Mouse (Mus musculus): ENCODE results near the gene Pop4. TPM values are rescaled to one million over a fixed set of nuclear protein-coding genes. Genes with fewer than 3 reads are reported as not detected.
A peak's percentile ranks its signal among the peaks of the same experiment; 100 is the strongest.
"Not testable (repeated sequence)": the region's sequence is repeated elsewhere in the genome, so short reads cannot be mapped to it uniquely, and the experiment has no call there.

Pop4 gene
- 0.13 and 0.48 TPM in 2 replicates for polyA plus RNA-seq (2012)

DNA sequence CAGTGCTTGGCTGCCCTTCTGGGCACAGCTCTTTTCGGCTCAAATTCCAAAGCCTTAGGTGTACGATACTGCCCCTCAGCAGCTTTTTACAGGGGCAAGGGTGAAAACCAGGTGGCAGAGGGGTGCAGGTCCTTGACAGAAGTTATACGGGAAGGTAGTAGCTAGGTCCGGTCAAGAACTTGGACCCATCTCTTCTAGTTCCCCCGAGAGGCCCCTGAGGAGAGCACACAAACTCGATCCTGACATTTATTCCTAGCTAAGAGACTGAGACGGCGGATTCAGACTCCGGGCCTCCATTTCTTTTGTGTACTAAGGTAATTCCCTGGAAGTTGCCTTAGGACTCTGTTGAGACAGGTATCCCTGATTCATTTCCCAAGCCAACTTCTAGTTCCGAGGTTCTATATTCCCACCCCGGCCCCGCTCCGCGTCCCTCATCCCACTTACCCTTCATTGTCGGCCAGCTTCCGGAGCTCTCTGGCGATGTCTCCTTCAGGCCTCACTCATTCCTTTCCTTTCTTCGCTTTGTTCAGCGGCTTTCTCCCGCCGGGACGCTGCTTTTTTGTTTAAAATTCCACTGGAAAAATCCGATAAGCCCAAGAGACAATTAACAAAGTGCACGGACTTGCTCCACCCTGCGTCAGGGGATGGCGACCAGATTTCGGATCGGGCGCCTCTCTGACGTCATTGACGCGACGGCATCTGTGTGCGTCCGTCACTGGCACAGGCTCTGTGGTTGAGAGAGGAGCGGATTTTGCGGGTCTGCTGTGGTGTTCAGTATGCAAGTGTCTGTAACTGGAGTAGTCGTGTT lies at the start of gene Pop4:
Pop4 (minus strand) TSS at position 721 of the 808 bp plus-strand sequence.
- Histone ChIP-seq H3K27me3 (ENCODE audit: control insufficient read depth) (no peaks in the 10 kb centered on the region), H3K9me3 (ENCODE audit: control insufficient read depth, low read length) (no peaks in the 10 kb centered on the region), H3K4me3 (replicated peaks) (peak within 1 kb of the TSS; percentile 86), H3K4me1 (ENCODE audit: control insufficient read depth) (peaks cover 18% of the 10 kb centered on the region), H3K36me3 (ENCODE audit: control insufficient read depth) (peaks cover 19% of the 10 kb centered on the region)
- TF ChIP-seq GATA1 (IDR thresholded peaks at IDR 0.05; ENCODE audit: low read length): no peak
- no peak for TF ChIP-seq TAL1 (IDR thresholded peaks at IDR 0.05; ENCODE audit: low read length)

DNA sequence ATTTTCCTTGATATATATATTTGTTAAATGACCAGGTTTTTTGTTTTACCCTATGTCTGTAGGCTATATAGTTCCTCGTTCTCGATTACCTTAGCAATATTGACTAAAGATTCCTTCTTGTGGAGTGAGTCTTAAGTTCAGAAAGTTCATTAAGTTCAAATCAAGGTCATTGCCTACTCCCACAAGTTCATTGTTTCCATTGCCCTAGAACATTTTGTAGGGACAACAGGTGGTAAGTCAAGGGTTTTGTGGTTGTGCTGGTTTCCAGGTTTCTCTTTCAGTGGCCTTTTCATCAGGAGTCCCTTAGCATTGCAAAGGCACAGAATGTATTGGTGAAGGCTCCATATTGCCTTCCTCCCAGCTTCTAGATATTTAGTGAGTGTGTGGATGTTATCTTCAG lies 49.4 kb upstream of the Pop4 start:
- TF ChIP-seq GATA1 (IDR thresholded peaks at IDR 0.05; ENCODE audit: low read length) (no peak), TAL1 (IDR thresholded peaks at IDR 0.05; ENCODE audit: low read length) (no peak)
- Histone ChIP-seq H3K9me3 (ENCODE audit: control insufficient read depth, low read length) (no peaks in the 10 kb centered on the region), H3K27me3 (ENCODE audit: control insufficient read depth) (no peaks in the 10 kb centered on the region), H3K36me3 (ENCODE audit: control insufficient read depth) (no peaks in the 10 kb centered on the region), H3K4me3 (replicated peaks) (no peak overlapping the region), H3K4me1 (ENCODE audit: control insufficient read depth) (no peaks in the 10 kb centered on the region)

DNA sequence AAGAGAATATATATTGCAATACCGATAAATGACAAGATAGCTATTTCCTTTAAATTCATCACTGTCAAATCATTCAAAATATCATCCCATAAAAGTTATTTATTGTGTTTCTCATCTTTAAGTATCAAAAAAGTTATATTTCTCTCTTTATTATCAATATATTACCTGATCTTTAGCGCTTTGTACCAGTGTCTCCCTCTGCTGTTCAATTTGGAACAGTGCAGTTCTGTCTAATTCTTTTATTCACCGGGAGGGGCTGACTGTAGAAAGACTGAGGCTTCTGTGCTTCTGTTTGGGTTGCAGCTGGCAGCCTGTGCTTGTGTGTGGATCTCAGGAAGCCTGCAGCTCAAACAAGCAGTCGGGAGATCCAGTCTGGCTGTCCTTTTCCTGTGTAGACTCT lies 11.0 kb upstream of the Pop4 start:
- not testable (repeated sequence) for H3K4me1 ChIP-seq (ENCODE audit: control insufficient read depth); H3K4me3 ChIP-seq (replicated peaks); H3K36me3 ChIP-seq (ENCODE audit: control insufficient read depth); H3K9me3 ChIP-seq (ENCODE audit: control insufficient read depth, low read length); H3K27me3 ChIP-seq (ENCODE audit: control insufficient read depth)

DNA sequence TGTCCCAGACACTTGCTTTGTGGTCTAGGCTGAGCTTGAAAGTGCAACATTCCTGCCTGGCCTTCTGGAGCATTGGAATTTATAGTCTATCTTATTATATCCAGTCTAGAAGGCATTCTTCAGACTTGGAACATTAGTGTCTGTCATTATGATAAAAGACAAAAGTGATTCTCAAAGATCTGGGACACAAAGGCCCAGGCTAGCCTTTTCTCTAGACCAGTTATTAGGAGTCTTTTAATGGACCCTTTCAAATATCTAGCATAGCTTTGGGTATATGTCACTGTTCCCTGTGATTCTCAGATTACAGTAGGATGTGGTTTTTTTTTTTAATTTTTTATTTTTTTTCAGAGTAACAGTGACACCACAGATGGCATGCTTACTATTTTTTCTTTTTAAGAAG lies 1.3 kb upstream of the Pop4 start:
- no peaks in the 10 kb centered on the region for H3K9me3 ChIP-seq (ENCODE audit: control insufficient read depth, low read length)
- no peak overlapping the region for H3K4me3 ChIP-seq (replicated peaks)
- TF ChIP-seq GATA1 (IDR thresholded peaks at IDR 0.05; ENCODE audit: low read length): no peak
- TF ChIP-seq TAL1 (IDR thresholded peaks at IDR 0.05; ENCODE audit: low read length): no peak
- H3K4me1 ChIP-seq (ENCODE audit: control insufficient read depth): peaks cover 18% of the 10 kb centered on the region
- peaks cover 4% of the 10 kb centered on the region for H3K36me3 ChIP-seq (ENCODE audit: control insufficient read depth)
- H3K27me3 ChIP-seq (ENCODE audit: control insufficient read depth): no peaks in the 10 kb centered on the region

DNA sequence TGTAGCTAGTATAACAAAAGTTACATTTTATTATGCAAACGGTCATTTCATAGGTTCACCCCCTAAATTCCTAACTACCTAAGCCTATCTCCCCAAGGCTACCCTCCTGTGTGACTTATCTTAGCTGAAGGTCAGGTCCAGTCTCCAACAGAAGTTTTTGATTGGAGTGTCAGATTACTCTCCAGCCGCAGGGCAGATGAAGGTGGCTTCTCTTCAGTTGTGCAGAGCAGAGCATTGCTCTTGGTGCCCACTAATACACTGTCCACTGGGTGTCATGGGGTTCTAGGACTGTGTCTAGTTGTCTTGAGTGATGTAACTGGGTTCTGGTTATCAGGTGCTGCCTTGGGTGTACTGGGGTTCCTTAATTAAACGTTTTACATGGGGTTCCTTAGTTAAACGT lies 636 bp upstream of the Pop4 start:
- H3K4me3 ChIP-seq (replicated peaks): peak overlapping the region; percentile 86
- peaks cover 9% of the 10 kb centered on the region for H3K36me3 ChIP-seq (ENCODE audit: control insufficient read depth)
- no peaks in the 10 kb centered on the region for H3K27me3 ChIP-seq (ENCODE audit: control insufficient read depth)
- peaks cover 18% of the 10 kb centered on the region for H3K4me1 ChIP-seq (ENCODE audit: control insufficient read depth)
- H3K9me3 ChIP-seq (ENCODE audit: control insufficient read depth, low read length): no peaks in the 10 kb centered on the region
- no peak for TF ChIP-seq GATA1 (IDR thresholded peaks at IDR 0.05; ENCODE audit: low read length)
- TF ChIP-seq TAL1 (IDR thresholded peaks at IDR 0.05; ENCODE audit: low read length): no peak

DNA sequence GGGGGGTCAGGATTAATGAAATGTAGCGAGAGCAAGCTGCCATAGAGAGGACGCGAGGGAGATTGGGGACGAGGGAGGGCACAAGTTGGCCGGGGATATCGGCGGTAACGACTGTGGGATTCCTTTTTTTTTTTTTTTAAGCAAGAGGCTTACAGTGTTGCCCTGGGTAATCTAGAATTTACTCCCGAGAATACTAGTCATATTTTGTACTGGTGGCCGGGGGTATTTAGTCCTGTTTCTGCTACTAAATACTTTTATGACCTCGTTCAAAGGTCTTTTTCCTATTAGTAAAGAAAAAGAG lies 238 bp upstream of the Pop4 start:
- Histone ChIP-seq H3K36me3 (ENCODE audit: control insufficient read depth) (peaks cover 13% of the 10 kb centered on the region), H3K27me3 (ENCODE audit: control insufficient read depth) (no peaks in the 10 kb centered on the region), H3K4me1 (ENCODE audit: control insufficient read depth) (peaks cover 18% of the 10 kb centered on the region), H3K9me3 (ENCODE audit: control insufficient read depth, low read length) (no peaks in the 10 kb centered on the region), H3K4me3 (replicated peaks) (peak overlapping the region; percentile 86)
- TF ChIP-seq TAL1 (IDR thresholded peaks at IDR 0.05; ENCODE audit: low read length) (no peak), GATA1 (IDR thresholded peaks at IDR 0.05; ENCODE audit: low read length) (no peak)

DNA sequence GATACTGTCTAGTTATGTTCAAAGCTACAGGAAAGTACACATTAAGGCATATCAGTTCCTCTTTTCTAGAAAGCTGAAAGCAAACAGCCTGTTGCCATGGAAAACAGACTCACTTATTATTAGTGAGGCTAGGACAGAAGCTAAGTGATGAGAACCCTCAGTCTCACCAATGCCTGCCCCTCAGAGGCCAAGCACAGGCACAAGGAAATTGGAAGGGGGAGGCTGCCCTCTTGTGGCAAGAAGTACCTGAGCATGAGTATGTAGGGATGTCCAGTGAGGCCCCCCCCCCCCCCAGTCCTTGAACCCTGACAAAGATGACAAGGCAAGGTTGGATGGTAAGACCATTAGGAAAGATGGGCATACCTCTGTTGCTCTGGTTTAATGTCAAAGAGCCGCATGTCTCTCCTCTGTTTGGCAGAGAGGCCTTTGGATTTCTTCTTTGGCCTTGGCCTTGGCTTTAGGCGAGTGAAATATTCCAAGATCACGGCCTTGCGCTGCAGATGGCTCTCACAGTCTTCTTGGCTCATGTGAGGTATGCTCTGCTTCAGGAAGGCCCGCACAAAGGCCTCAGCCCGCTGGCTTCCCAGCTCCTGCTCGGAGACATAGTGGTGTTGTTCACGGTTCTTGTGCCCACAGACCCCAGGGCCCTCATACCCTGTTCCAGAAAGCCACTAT lies 4.1 kb downstream of the Pop4 start:
- H3K4me3 ChIP-seq (replicated peaks): no peak overlapping the region
- peaks cover 18% of the 10 kb centered on the region for H3K4me1 ChIP-seq (ENCODE audit: control insufficient read depth)
- H3K9me3 ChIP-seq (ENCODE audit: control insufficient read depth, low read length): no peaks in the 10 kb centered on the region
- no peak for TF ChIP-seq GATA1 (IDR thresholded peaks at IDR 0.05; ENCODE audit: low read length)
- no peak for TF ChIP-seq TAL1 (IDR thresholded peaks at IDR 0.05; ENCODE audit: low read length)
- peaks cover 51% of the 10 kb centered on the region for H3K36me3 ChIP-seq (ENCODE audit: control insufficient read depth)
- no peaks in the 10 kb centered on the region for H3K27me3 ChIP-seq (ENCODE audit: control insufficient read depth)

DNA sequence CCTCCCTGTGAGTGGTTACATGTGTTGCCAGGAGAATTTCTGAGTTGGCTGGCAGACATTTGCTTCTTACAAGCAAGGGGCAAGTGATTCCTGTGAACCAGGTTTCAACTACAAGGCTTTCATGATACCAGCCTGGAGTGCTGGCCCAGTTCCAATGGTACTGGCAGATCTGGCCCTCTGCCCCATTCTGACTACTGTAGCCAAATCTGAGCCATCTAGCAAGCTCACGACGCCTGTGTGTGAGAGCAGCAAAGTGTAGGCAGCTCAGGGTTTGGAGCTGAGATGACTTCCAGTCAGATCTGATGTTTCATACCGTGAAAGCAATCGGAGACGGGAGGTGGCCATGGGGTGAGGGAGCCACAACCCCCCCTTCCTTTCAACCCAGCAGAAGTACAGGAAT lies 8.8 kb downstream of the Pop4 start:
- peaks cover 49% of the 10 kb centered on the region for H3K36me3 ChIP-seq (ENCODE audit: control insufficient read depth)
- H3K9me3 ChIP-seq (ENCODE audit: control insufficient read depth, low read length): no peaks in the 10 kb centered on the region
- no peak for TF ChIP-seq TAL1 (IDR thresholded peaks at IDR 0.05; ENCODE audit: low read length)
- TF ChIP-seq GATA1 (IDR thresholded peaks at IDR 0.05; ENCODE audit: low read length): no peak
- H3K4me1 ChIP-seq (ENCODE audit: control insufficient read depth): no peaks in the 10 kb centered on the region
- H3K4me3 ChIP-seq (replicated peaks): no peak overlapping the region
- no peaks in the 10 kb centered on the region for H3K27me3 ChIP-seq (ENCODE audit: control insufficient read depth)

DNA sequence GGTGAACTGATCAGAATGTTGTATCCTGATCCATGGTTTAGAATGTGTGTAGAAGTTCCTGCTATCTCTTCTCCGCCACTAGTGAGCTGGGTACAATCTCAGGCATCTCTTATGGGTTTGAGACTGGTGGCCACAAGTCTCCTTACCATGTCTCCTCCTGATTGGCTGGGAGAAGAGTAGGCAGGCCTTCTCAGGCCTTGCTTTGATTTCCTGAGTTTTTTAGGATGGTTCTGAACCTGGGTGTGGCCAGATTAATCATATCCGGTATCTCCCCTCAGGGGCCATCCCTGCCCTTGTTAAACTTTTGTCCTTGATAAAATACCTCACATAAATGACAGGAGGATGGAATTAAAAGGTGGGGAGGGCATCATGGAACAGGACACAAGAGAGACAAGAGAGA lies 11.6 kb downstream of the Pop4 start:
- Histone ChIP-seq H3K36me3 (ENCODE audit: control insufficient read depth) (peaks cover 22% of the 10 kb centered on the region), H3K4me1 (ENCODE audit: control insufficient read depth) (no peaks in the 10 kb centered on the region)

More for the DNA sequence above, 11.6 kb downstream of the Pop4 start:
- TF ChIP-seq TAL1 (IDR thresholded peaks at IDR 0.05; ENCODE audit: low read length) (no peak), GATA1 (IDR thresholded peaks at IDR 0.05; ENCODE audit: low read length) (no peak)
- H3K27me3 ChIP-seq (ENCODE audit: control insufficient read depth): no peaks in the 10 kb centered on the region
- no peaks in the 10 kb centered on the region for H3K9me3 ChIP-seq (ENCODE audit: control insufficient read depth, low read length)
- no peak overlapping the region for H3K4me3 ChIP-seq (replicated peaks)
